In genomic region chr15:25719270-25719669, GRCm38 (mm10) we compare ENCODE assay signal across 23 mouse cellular contexts.
"Had no signal": no experiment of that assay in that cellular context is flagged by ENCODE, and none has a peak within 500 bp of the region (broad histone marks: within the 10 kb centered on the region; RNA-seq: fewer than 3 reads in every experiment).

No protein-coding gene starts in this region.

- DNase-seq: gastrocnemius, adult 2 months; gastrocnemius, postnatal 10 days; gastrocnemius, postnatal 25 days; heart, postnatal 10 days; heart, postnatal 4 days; kidney, adult 18-20 months; kidney, adult 8-10 months; kidney, postnatal 10 days; kidney, postnatal 25 days; kidney, postnatal 4 days; left cerebral cortex, postnatal 4 days had no signal

- H3K27ac ChIP-seq: gastrocnemius, adult 2 months; heart, embryonic 10.5 days; hindbrain, embryonic 10.5 days; hindbrain, embryonic 12.5 days; hindbrain, embryonic 14.5 days; intestine, embryonic 15.5 days; layer of hippocampus, adult 2 months; left cerebral cortex, adult 2 months; limb, embryonic 13.5 days; limb, embryonic 15.5 days; liver, embryonic 12.5 days; liver, embryonic 14.5 days had no signal

- H3K4me1 ChIP-seq: limb, embryonic 13.5 days had no signal

- H3K4me3 ChIP-seq: gastrocnemius, adult 2 months; heart, embryonic 10.5 days; heart, embryonic 12.5 days; hindbrain, embryonic 10.5 days; hindbrain, embryonic 12.5 days; intestine, embryonic 15.5 days; layer of hippocampus, adult 2 months; left cerebral cortex, adult 2 months; limb, embryonic 13.5 days; limb, embryonic 15.5 days; liver, embryonic 12.5 days had no signal

- H3K27me3 ChIP-seq: heart, embryonic 12.5 days; hindbrain, embryonic 12.5 days; intestine, embryonic 15.5 days; limb, embryonic 13.5 days; limb, embryonic 15.5 days; liver, embryonic 12.5 days had no signal
